Mouse (Mus musculus) lung, postnatal 0 days (tissue): ENCODE measurements around the gene Gm20708.
A peak's percentile ranks its signal among the peaks of the same experiment; 100 is the strongest.

Source experiments
- CTCF ChIP-seq: IDR thresholded peaks from 2 replicates; pipeline ENCODE4 v1.5.1; 2016; ENCODE audit warnings: antibody characterized with exemption, mild to moderate bottlenecking
- EP300 ChIP-seq: IDR thresholded peaks from 2 replicates; pipeline ENCODE4 v1.6.1; 2016; ENCODE audit warnings: antibody characterized with exemption, mild to moderate bottlenecking, control low read depth

DNA sequence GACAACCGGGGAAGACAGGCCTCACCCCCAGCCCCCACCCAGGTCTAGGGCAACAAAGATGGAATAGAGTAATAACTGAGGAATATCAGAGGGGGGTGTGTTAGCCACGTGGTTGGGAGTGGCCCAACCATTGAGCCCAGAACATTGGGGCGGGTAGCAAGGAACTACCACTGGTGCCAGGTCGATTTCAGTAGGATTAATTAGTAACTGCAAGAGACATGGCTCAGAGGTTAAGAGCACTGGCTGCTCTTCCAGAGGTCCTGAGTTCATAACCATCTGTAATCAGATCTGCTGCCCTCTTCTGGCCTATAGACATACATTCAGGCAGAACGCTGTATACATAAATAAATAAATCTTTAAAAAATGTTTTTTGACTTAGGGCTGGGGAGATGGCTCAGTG, 37.2 kb downstream of the Gm20708 start:
- TF ChIP-seq CTCF (peak; percentile 54), EP300 (no peak)
